Mouse (Mus musculus): ENCODE data around the gene Nsun4.

Gene Nsun4

GRCm38 (mm10) chr4:116053399-116053961, at the start of gene Nsun4:
Nsun4 (minus strand) TSS chr4:116053876.
- DNase-seq: peak; percentile 92 to 95

GRCm38 (mm10) chr4:116100959-116101358, 47.3 kb upstream of the Nsun4 start:
- no peak for DNase-seq

GRCm38 (mm10) chr4:116097211-116097610, 43.5 kb upstream of the Nsun4 start:
- DNase-seq: no peak

DNA sequence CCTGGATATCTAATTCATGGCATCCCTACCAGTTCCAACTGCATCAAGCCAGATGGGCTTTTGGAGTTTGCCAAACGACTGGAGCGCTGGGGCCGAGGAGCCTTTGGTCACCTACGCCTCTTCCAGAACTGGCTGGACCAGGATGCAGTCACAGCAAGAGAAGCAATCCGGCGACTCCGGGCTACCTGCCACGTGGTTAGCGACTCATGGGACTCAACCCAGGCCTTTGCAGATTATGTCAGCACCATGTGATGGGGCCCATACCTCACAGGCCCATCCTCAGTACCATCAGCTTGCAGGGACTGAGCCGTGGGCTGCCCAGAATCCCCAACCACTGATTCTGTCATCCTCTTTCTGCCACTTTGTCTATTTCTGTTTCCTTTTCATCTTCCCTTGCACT, 42.6 kb upstream of the Nsun4 start:
- no peak for DNase-seq

DNA sequence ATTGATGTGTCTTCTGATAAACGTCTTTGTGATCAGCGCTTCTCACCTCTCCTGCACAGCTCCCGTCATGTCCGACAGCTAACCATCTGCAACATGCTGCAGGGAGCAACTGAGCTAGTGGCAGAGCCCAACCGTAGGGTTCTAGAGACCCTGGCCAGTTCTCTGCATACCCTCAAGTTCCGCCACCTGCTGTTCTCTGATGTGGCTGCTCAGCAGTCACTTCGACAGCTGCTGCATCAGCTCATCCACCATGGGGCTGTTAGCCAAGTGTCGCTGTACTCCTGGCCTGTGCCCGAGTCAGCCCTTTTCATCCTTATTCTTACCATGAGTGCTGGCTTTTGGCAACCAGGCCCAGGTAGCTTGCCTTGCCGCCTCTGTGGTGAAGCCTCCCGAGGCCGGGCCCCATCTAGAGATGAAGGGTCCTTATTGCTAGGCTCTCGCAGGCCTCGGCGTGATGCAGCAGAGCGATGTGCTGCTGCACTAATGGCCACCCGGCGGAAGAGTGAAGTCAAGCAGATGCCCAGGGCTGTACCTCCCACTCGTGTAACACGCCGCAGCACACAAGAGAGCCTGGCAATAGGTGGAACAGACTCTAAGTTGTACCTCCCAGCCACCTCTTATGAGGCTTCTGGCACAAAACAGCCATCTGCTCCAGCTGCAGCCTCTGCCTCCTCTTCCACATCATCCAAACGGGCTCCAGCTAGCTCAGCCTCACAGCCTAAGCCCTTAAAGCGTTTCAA, 35.0 kb upstream of the Nsun4 start:
- no peak for DNase-seq

GRCm38 (mm10) chr4:116077240-116078095, 23.8 kb upstream of the Nsun4 start:
- DNase-seq: peak; percentile 14 to 39

GRCm38 (mm10) chr4:116076369-116077231, 22.9 kb upstream of the Nsun4 start:
- DNase-seq: peak; percentile 55 to 72

DNA sequence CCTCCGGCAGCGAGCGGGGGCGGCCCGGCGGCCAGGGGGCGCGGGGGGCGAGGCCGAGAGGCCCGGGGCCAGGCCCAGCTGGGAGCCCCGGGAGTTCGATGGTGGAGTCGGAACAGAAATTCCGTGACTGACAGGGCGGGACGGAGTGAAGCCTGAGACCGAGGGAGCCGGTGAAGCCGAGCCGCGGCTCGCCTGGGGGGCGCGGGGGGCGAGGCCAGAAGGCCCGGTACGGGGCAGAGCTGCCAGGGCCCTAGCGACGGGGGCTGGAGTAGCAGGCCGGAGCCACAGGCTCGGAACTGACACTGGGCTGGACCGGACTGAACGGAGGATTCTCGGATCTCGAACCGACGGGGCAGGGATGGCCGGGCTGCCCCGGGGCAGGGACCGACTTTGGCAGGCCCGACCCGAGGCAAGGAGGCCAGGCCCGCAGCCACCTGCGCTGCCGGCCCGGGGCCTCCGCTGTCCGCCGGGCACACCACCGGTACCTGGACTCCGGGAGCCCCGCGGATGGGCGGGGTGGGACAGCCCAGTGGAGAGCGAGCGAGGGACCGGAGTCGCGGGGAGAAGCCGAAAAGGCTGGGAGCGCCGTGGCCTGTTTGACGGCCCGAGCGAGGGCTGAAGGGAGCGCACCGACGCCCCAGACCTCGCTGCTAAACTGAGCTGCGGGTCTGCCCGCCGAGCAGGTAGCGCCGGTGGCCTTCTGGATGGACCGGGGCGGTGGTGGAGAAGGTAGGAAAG, 22.1 kb upstream of the Nsun4 start:
- DNase-seq: peak; percentile 83 to 90

GRCm38 (mm10) chr4:116074861-116075620, 21.4 kb upstream of the Nsun4 start, which contains the start of the genes Uqcrh and Lrrc41:
Uqcrh (minus strand) TSS chr4:116075071.
Lrrc41 (plus strand) TSS chr4:116075269.
- DNase-seq: peak; percentile 96 to 97

DNA sequence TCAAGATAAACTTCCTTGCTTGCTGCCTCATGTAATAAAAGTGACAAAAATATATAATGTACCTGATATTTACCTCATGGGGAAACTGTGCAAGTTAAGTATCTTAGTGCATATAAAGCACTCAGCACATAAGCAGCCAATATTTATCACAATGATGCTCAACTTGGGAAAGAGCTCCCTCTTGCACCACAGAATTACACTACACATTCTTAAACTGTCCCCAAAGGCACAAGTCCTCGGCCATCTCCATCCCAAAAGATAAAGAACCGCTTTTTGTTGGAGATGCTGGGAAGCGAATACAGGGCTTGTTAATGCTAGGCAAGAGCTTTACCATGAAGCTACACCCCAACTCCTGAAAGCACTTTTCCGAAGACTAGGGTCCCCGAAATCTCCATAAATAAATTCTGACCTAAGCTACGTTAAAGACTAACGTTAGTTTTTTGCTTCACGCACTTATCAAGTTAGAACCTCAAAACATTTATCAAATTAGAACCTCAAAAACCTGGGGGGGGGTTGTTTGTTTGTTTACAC, 20.5 kb upstream of the Nsun4 start:
- no peak for DNase-seq

GRCm38 (mm10) chr4:116073146-116073545, 19.5 kb upstream of the Nsun4 start:
- no peak for DNase-seq

GRCm38 (mm10) chr4:116070116-116070515, 16.4 kb upstream of the Nsun4 start:
- no peak for DNase-seq

- DNase-seq: no peak
Observed at GRCm38 (mm10) chr4:116063855-116064254, 10.2 kb upstream of the Nsun4 start.

GRCm38 (mm10) chr4:116059012-116059726, 5.5 kb upstream of the Nsun4 start:
- no peak for DNase-seq

GRCm38 (mm10) chr4:116057559-116057958, 3.9 kb upstream of the Nsun4 start:
- no peak for DNase-seq

DNA sequence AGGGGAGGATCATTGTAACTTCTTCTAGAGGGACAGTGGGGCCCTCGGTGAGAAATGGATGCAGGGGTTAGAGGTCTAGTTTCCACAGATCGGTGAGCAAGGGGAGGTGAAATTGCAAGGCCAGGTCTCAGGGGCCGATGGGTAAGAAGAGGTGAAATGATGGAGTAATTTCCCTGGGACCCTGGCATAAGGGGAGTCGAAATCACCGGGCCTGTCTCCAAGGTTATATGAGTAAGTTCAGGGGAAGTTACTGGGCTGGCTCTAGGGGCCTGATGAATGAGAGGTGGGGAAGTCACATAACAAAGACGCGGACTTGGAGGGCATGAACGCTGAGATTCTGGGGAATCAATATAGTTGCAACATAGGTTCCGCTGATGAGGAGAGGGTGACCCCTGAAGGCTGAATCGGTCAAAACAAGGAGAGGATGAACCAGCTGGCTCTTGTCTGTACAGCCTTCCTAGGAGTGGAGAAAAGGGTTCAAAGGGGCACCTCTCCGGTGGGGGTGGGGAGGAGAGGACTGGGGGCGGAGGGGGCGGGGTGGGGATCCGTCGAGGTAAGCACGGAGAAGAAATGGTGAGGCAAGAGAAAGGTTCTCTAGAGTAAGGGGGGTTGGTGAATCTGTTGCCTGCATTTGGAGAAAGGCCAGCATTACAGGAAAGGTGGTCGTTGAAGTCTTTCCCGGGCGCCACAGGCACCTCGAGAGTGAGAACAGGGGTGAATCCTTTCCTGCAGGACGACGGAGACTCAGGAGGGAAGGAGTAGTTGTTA, 966 bp downstream of the Nsun4 start:
- peak; percentile 67 to 77 for DNase-seq

DNA sequence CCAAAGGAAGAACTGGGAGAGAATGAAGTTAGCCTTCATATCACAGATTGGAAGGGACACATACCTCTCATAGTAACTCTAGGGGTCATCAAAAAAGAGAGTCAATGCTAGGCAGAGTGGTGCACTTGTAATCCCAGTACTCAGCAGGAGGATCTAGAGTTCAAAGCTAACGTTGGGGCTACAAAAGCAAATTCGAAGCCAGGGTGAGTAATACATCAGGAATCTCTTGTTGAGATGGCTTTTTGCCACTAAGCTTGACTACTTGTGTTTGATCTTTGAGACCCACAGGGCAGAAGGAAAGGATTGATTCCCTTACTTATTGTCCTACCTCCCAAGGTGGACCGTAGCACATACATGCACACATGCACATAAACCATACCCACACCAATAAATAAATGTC, 4.5 kb downstream of the Nsun4 start:
- DNase-seq: no peak

GRCm38 (mm10) chr4:116048130-116048920, 5.4 kb downstream of the Nsun4 start:
- DNase-seq: no peak

Measured in kidney, postnatal 4 days (tissue).